Mouse (Mus musculus) forebrain, postnatal 0 days (tissue): ENCODE measurements at regions not wholly inside any gene's neighbourhood (a gene's known extent, or its start where the extent isn't known, plus 50 kb on each side); places are given as distances from the start of the nearest gene placed in this dataset.
A peak's percentile ranks its signal among the peaks of the same experiment; 100 is the strongest.

ENCODE experiments used
- ATAC-seq: fragments of 200-750 bp; cut with Nextera tagmentation; 2 replicates; pipeline ENCODE4 v1.8.0; 2017; ENCODE audit warnings: mild to moderate bottlenecking, moderate library complexity
- DNase-seq: peaks from one replicate; pipeline ENCODE4 v3.0.0-alpha.2; 2015
- H3K27ac ChIP-seq: fragments of 300-500 bp; sonication (generic); 2 replicates; pipeline ENCODE4 v1.5.1; 2014; ENCODE audit warnings: low read depth, mild to moderate bottlenecking, antibody characterized with exemption, low read length, moderate library complexity, mixed read lengths
- H3K27me3 ChIP-seq: fragments of 300-500 bp; sonication (generic); 2 replicates; pipeline ENCODE4 v1.6.1; 2014; ENCODE audit warnings: mild to moderate bottlenecking, low read length, mixed read lengths; ENCODE audit not compliant: insufficient read depth
- H3K36me3 ChIP-seq: fragments of 300-500 bp; sonication (generic); 2 replicates; pipeline ENCODE4 v1.6.1; 2014; ENCODE audit warnings: mild to moderate bottlenecking, moderate library complexity; ENCODE audit not compliant: insufficient read depth
- H3K4me1 ChIP-seq: fragments of 300-500 bp; sonication (generic); 2 replicates; pipeline ENCODE4 v1.6.1; 2014; ENCODE audit warnings: antibody characterized with exemption; ENCODE audit not compliant: insufficient read depth
- H3K4me2 ChIP-seq: fragments of 300-500 bp; sonication (generic); 2 replicates; pipeline ENCODE4 v1.6.1; 2014; ENCODE audit warnings: low read depth, mild to moderate bottlenecking, moderate library complexity
- H3K4me3 ChIP-seq: fragments of 300-500 bp; sonication (generic); 2 replicates; pipeline ENCODE4 v1.5.1; 2014; ENCODE audit warnings: low read depth, low read length, mixed read lengths
- H3K9ac ChIP-seq: fragments of 300-500 bp; sonication (generic); 2 replicates; pipeline ENCODE4 v1.6.1; 2014; ENCODE audit warnings: mild to moderate bottlenecking
- H3K9me3 ChIP-seq: fragments of 300-500 bp; sonication (generic); 2 replicates; pipeline ENCODE4 v1.6.1; 2016; ENCODE audit warnings: low read length
- CTCF ChIP-seq: sonication (generic); IDR thresholded peaks from 2 replicates; pipeline ENCODE4 v1.5.1; 2016; ENCODE audit warnings: antibody characterized with exemption, control low read depth, low read depth
- WGBS: fragments of 180-500 bp; shearing (Covaris S2); extraction: QIAGEN DNeasy Blood & Tissue Kit; methylation state at CpG from one replicate; pipeline ENCODE4 v1.1.7; 2014; 5-methylcytosine and 5-hydroxymethylcytosine counted together

GRCm38 (mm10) chr2:74014201-74014600 is 103.1 kb upstream of the Atp5g3 start:
- Histone ChIP-seq H3K36me3 (no peaks in the 10 kb centered on the region), H3K9me3 (no peaks in the 10 kb centered on the region), H3K27me3 (no peaks in the 10 kb centered on the region), H3K9ac (no peak overlapping the region), H3K27ac (no peak overlapping the region), H3K4me3 (no peak overlapping the region), H3K4me1 (no peaks in the 10 kb centered on the region), H3K4me2 (no peak overlapping the region)
- DNase-seq (no peak), ATAC-seq (no peak)
- WGBS: 90% methylated on average over 3 of the region's 3 CpGs
- no peak for TF ChIP-seq CTCF

GRCm38 (mm10) chr2:73998531-73998930 is 87.4 kb upstream of the Atp5g3 start:
- no peak overlapping the region for H3K9ac ChIP-seq

GRCm38 (mm10) chr2:73996986-73997385 is 85.9 kb upstream of the Atp5g3 start:
- 88% methylated on average over 5 of the region's 5 CpGs for WGBS
- Histone ChIP-seq H3K27me3 (no peaks in the 10 kb centered on the region), H3K4me3 (no peak overlapping the region), H3K4me1 (0 out of 2 replicates have a peak, but pooled peaks cover under 1% of the 10 kb centered on the region), H3K36me3 (no peaks in the 10 kb centered on the region), H3K9ac (no peak overlapping the region), H3K27ac (no peak overlapping the region), H3K9me3 (no peaks in the 10 kb centered on the region), H3K4me2 (no peak overlapping the region)
- DNase-seq (no peak), ATAC-seq (no peak)
- no peak for TF ChIP-seq CTCF

More at GRCm38 (mm10) chr2:73998531-73998930, 87.4 kb upstream of the Atp5g3 start:
- Histone ChIP-seq H3K36me3 (no peaks in the 10 kb centered on the region), H3K9me3 (no peaks in the 10 kb centered on the region), H3K27me3 (no peaks in the 10 kb centered on the region), H3K4me1 (no peaks in the 10 kb centered on the region), H3K4me2 (no peak overlapping the region), H3K27ac (no peak overlapping the region), H3K4me3 (no peak overlapping the region)
- 17% methylated on average over 2 of the region's 2 CpGs for whole genome bisulfite sequencing
- TF ChIP-seq CTCF: peak; percentile 64
- ATAC-seq (peak; percentile 47; the same call in 1 of the 2 replicates), DNase-seq (peak; percentile 39)

GRCm38 (mm10) chr2:73991818-73992217 is 80.7 kb upstream of the Atp5g3 start:
- H3K4me1 ChIP-seq: 0 out of 2 replicates have a peak, but pooled peaks cover 7% of the 10 kb centered on the region
- no peaks in the 10 kb centered on the region for H3K9me3 ChIP-seq
- no peaks in the 10 kb centered on the region for H3K36me3 ChIP-seq
- no peak overlapping the region for H3K27ac ChIP-seq
- no peak overlapping the region for H3K4me2 ChIP-seq
- WGBS: 44% methylated on average over 11 of the region's 11 CpGs
- DNase-seq (peak; percentile 31), ATAC-seq (peak; percentile 56)
- H3K9ac ChIP-seq: no peak overlapping the region
- no peak for TF ChIP-seq CTCF
- no peak overlapping the region for H3K4me3 ChIP-seq
- H3K27me3 ChIP-seq: no peaks in the 10 kb centered on the region

- Histone ChIP-seq H3K9me3 (no peaks in the 10 kb centered on the region), H3K27me3 (no peaks in the 10 kb centered on the region), H3K36me3 (no peaks in the 10 kb centered on the region), H3K4me3 (no peak overlapping the region), H3K4me1 (0 out of 2 replicates have a peak, but pooled peaks cover 7% of the 10 kb centered on the region), H3K4me2 (no peak overlapping the region), H3K9ac (no peak overlapping the region), H3K27ac (no peak overlapping the region)
- ATAC-seq (0 out of 2 replicates have a peak, but pooled peaks have one; percentile 23), DNase-seq (peak; percentile 70)
- WGBS: 70% methylated on average over 10 of the region's 10 CpGs
- TF ChIP-seq CTCF: no peak
Observed at GRCm38 (mm10) chr2:73987441-73988105, 76.4 kb upstream of the Atp5g3 start.

- H3K27ac ChIP-seq: no peak overlapping the region
- H3K9ac ChIP-seq: no peak overlapping the region
- TF ChIP-seq CTCF: no peak
- no peaks in the 10 kb centered on the region for H3K4me1 ChIP-seq
- no peak overlapping the region for H3K4me3 ChIP-seq
- H3K9me3 ChIP-seq: no peaks in the 10 kb centered on the region
- ATAC-seq (no peak), DNase-seq (no peak)
- no peak overlapping the region for H3K4me2 ChIP-seq
- no peaks in the 10 kb centered on the region for H3K36me3 ChIP-seq
- 77% methylated on average over 6 of the region's 6 CpGs for WGBS
- no peaks in the 10 kb centered on the region for H3K27me3 ChIP-seq
Observed at GRCm38 (mm10) chr2:73985911-73986250, 74.8 kb upstream of the Atp5g3 start.

GRCm38 (mm10) chr2:73985238-73985910 is 74.2 kb upstream of the Atp5g3 start:
- no peak for ATAC-seq
- no peaks in the 10 kb centered on the region for H3K4me1 ChIP-seq
- no peaks in the 10 kb centered on the region for H3K36me3 ChIP-seq
- no peak overlapping the region for H3K9ac ChIP-seq
- no peak overlapping the region for H3K4me2 ChIP-seq
- no peak overlapping the region for H3K27ac ChIP-seq
- no peak for DNase-seq
- no peak overlapping the region for H3K4me3 ChIP-seq
- WGBS: 72% methylated on average over 14 of the region's 14 CpGs
- no peaks in the 10 kb centered on the region for H3K9me3 ChIP-seq
- TF ChIP-seq CTCF: no peak
- H3K27me3 ChIP-seq: no peaks in the 10 kb centered on the region
